Mouse (Mus musculus) heart, postnatal 0 days (tissue): ENCODE measurements at regions not wholly inside any gene's neighbourhood (a gene's known extent, or its start where the extent isn't known, plus 50 kb on each side); places are given as distances from the start of the nearest gene placed in this dataset.

ENCODE experiments used
- ATAC-seq: fragments of 200-750 bp; cut with Nextera tagmentation; 2 replicates; pipeline ENCODE4 v1.8.0; 2017; ENCODE audit warnings: low read depth, moderate number of reproducible peaks, moderate library complexity; ENCODE audit not compliant: insufficient read depth
- DNase-seq: peaks from one replicate; pipeline ENCODE4 v3.0.0-alpha.2; 2016; ENCODE audit warnings: low spot score
- H3K27ac ChIP-seq: fragments of 300-500 bp; sonication (generic); 2 replicates; pipeline ENCODE4 v1.5.1; 2014; ENCODE audit warnings: low read depth, mild to moderate bottlenecking
- H3K27me3 ChIP-seq: fragments of 300-500 bp; sonication (generic); 2 replicates; pipeline ENCODE4 v1.6.1; 2014; ENCODE audit warnings: low read length, mixed read lengths; ENCODE audit not compliant: control insufficient read depth, insufficient read depth
- H3K36me3 ChIP-seq: fragments of 300-500 bp; sonication (generic); replicated peaks from 2 replicates; pipeline ENCODE4 v1.6.1; 2014; ENCODE audit warnings: low read length, mixed read lengths; ENCODE audit not compliant: control insufficient read depth, insufficient read depth
- H3K4me1 ChIP-seq: fragments of 300-500 bp; sonication (generic); 2 replicates; pipeline ENCODE4 v1.6.1; 2014; ENCODE audit warnings: antibody characterized with exemption; ENCODE audit not compliant: control insufficient read depth, insufficient read depth
- H3K4me2 ChIP-seq: fragments of 300-500 bp; sonication (generic); 2 replicates; pipeline ENCODE4 v1.6.1; 2014; ENCODE audit warnings: low read depth, mild to moderate bottlenecking, low read length, moderate library complexity
- H3K4me3 ChIP-seq: fragments of 300-500 bp; sonication (generic); 2 replicates; pipeline ENCODE4 v1.5.1; 2014; ENCODE audit warnings: low read depth, low read length
- H3K9ac ChIP-seq: fragments of 300-500 bp; sonication (generic); replicated peaks from 2 replicates; pipeline ENCODE4 v1.6.1; 2014; ENCODE audit warnings: low read depth, low read length, mixed read lengths
- H3K9me3 ChIP-seq: fragments of 300-500 bp; sonication (generic); replicated peaks from 2 replicates; pipeline ENCODE4 v1.6.1; 2016; ENCODE audit warnings: low read length; ENCODE audit not compliant: control insufficient read depth
- CTCF ChIP-seq: IDR thresholded peaks from 2 replicates; pipeline ENCODE4 v1.5.1; 2016; ENCODE audit warnings: antibody characterized with exemption, control low read depth, low read depth
- EP300 ChIP-seq: IDR thresholded peaks from 2 replicates; pipeline ENCODE4 v1.6.1; 2016; ENCODE audit warnings: antibody characterized with exemption, low read depth
- WGBS: fragments of 180-500 bp; shearing (Covaris S2); extraction: QIAGEN DNeasy Blood & Tissue Kit; methylation state at CpG from one replicate; pipeline ENCODE4 v1.1.7; 2014; 5-methylcytosine and 5-hydroxymethylcytosine counted together

- WGBS: 58% methylated on average over 3 of the region's 3 CpGs
- no peak overlapping the region for H3K4me2 ChIP-seq
- no peak overlapping the region for H3K27ac ChIP-seq
- ATAC-seq (no peak), DNase-seq (no peak)
- H3K9me3 ChIP-seq: no peaks in the 10 kb centered on the region
- no peak overlapping the region for H3K4me3 ChIP-seq
- no peak overlapping the region for H3K9ac ChIP-seq
- no peaks in the 10 kb centered on the region for H3K27me3 ChIP-seq
- H3K4me1 ChIP-seq: no peaks in the 10 kb centered on the region
- TF ChIP-seq EP300: no peak
- no peak for TF ChIP-seq CTCF
- no peaks in the 10 kb centered on the region for H3K36me3 ChIP-seq
Observed at GRCm38 (mm10) chr3:125289355-125289933, 114.4 kb upstream of the Ndst4 start.

- no peak overlapping the region for H3K9ac ChIP-seq
- H3K9me3 ChIP-seq: no peaks in the 10 kb centered on the region
- no peak overlapping the region for H3K4me3 ChIP-seq
- H3K4me1 ChIP-seq: no peaks in the 10 kb centered on the region
- no peak for DNase-seq
- 65% methylated on average over 1 of the region's 1 CpGs for WGBS
- H3K36me3 ChIP-seq: no peaks in the 10 kb centered on the region
- TF ChIP-seq EP300 (no peak), CTCF (no peak)
- H3K27me3 ChIP-seq: no peaks in the 10 kb centered on the region
- no peak overlapping the region for H3K27ac ChIP-seq
- ATAC-seq: no peak
- H3K4me2 ChIP-seq: no peak overlapping the region
Observed at GRCm38 (mm10) chr3:125306675-125307074, 97.2 kb upstream of the Ndst4 start.

GRCm38 (mm10) chr3:125327079-125327478 lies 76.8 kb upstream of the Ndst4 start:
- no peaks in the 10 kb centered on the region for H3K4me1 ChIP-seq
- TF ChIP-seq EP300 (no peak), CTCF (no peak)
- H3K36me3 ChIP-seq: no peaks in the 10 kb centered on the region
- H3K27ac ChIP-seq: no peak overlapping the region
- no peaks in the 10 kb centered on the region for H3K9me3 ChIP-seq
- no peak overlapping the region for H3K9ac ChIP-seq
- no peak overlapping the region for H3K4me3 ChIP-seq
- ATAC-seq (no peak), DNase-seq (no peak)
- H3K4me2 ChIP-seq: no peak overlapping the region
- no peaks in the 10 kb centered on the region for H3K27me3 ChIP-seq

- no peaks in the 10 kb centered on the region for H3K9me3 ChIP-seq
- no peak for TF ChIP-seq CTCF
- no peak for TF ChIP-seq EP300
- H3K4me3 ChIP-seq: no peak overlapping the region
- 75% methylated on average over 3 of the region's 3 CpGs for WGBS
- no peak for DNase-seq
- no peak overlapping the region for H3K4me2 ChIP-seq
- H3K9ac ChIP-seq: no peak overlapping the region
- H3K27ac ChIP-seq: no peak overlapping the region
- no peaks in the 10 kb centered on the region for H3K27me3 ChIP-seq
- ATAC-seq: no peak
- no peaks in the 10 kb centered on the region for H3K4me1 ChIP-seq
- no peaks in the 10 kb centered on the region for H3K36me3 ChIP-seq
Observed at GRCm38 (mm10) chr3:125337423-125337822, 66.5 kb upstream of the Ndst4 start.

- Histone ChIP-seq H3K27ac (no peak overlapping the region), H3K4me2 (no peak overlapping the region), H3K36me3 (no peaks in the 10 kb centered on the region), H3K27me3 (no peaks in the 10 kb centered on the region), H3K4me3 (no peak overlapping the region), H3K9me3 (no peaks in the 10 kb centered on the region), H3K9ac (no peak overlapping the region), H3K4me1 (no peaks in the 10 kb centered on the region)
- TF ChIP-seq EP300 (no peak), CTCF (no peak)
- WGBS: 29% methylated on average over 6 of the region's 6 CpGs
- no peak for ATAC-seq
- DNase-seq: no peak
Observed at GRCm38 (mm10) chr3:125338178-125338692, 65.6 kb upstream of the Ndst4 start.
